9 mouse cellular contexts compared by ENCODE assay signal in the genomic region with DNA sequence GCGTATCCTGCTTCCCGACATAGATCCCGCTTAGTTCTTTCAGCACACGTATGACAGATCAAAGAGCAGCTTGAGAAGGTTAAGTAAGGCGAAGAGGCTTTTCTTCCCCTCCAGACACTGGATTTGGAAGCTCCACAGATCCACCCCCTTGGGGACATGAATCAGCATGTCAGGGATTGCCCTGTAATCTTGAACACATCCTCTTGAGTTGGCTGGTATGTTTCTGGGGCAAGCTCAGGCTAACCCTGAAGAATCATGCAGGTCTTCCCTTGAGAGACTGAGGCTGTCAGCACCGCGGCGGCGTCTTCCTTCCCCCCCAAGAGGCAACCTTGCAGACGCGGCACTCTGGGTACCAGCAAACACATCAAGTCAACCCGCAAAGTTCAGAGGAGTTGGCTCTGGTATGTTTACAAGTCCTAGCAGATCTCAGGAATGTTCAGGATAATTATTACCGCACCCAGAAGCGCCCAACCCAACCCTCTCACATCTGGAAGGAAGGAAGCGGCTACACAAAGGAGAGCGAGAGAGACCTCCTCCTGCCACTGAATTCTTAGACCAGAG. TPM values are rescaled to one million over a fixed set of nuclear protein-coding genes. Genes with fewer than 3 reads are reported as not detected.
DNase-seq lines count a peak whose midpoint lies in the region; ATAC-seq and TF ChIP-seq lines count a peak whose summit lies in the region.
"Had no signal": no experiment of that assay in that cellular context is flagged by ENCODE, and none has a peak within 500 bp of the region (broad histone marks: within the 10 kb centered on the region; RNA-seq: fewer than 3 reads in every experiment).

No protein-coding gene starts in this region.

- no peak for TF ChIP-seq CTCF in midbrain, postnatal 0 days (IDR thresholded peaks at IDR 0.05)

- peak overlapping the region; percentile 78 for H3K9ac ChIP-seq in heart, embryonic 13.5 days
- peak overlapping the region; percentile 72 for H3K9ac ChIP-seq in midbrain, postnatal 0 days (replicated peaks; ENCODE audit: low read length, poor library complexity, severe bottlenecking)

- peak overlapping the region; percentile 92 for H3K4me2 ChIP-seq in heart, embryonic 13.5 days
- peak overlapping the region; percentile 94 for H3K4me2 ChIP-seq in midbrain, postnatal 0 days (ENCODE audit: low read depth, low read length, poor library complexity, severe bottlenecking)

- H3K27ac ChIP-seq in heart, embryonic 13.5 days (replicated peaks) = peak overlapping the region; percentile 62
- H3K27ac ChIP-seq in midbrain, postnatal 0 days (ENCODE audit: low read depth, low read length) = no peak overlapping the region

- no peaks in the 10 kb centered on the region for H3K36me3 ChIP-seq in heart, embryonic 13.5 days
- H3K36me3 ChIP-seq in midbrain, postnatal 0 days (ENCODE audit: insufficient read depth, low read length) = no peaks in the 10 kb centered on the region

- ATAC-seq in heart, embryonic 13.5 days (ENCODE audit: extremely low read depth, insufficient number of reproducible peaks, low FRiP score, low TSS enrichment) = no peak
- no peak for ATAC-seq in midbrain, postnatal 0 days (ENCODE audit: low FRiP score)
- no peak for ATAC-seq in megakaryocyte-erythroid progenitor cell, adult 5-6 weeks (replicated peaks; ENCODE audit: low FRiP score, low TSS enrichment, poor library complexity, severe bottlenecking)

- DNase-seq in cerebellum, adult 11-12 months = peak; percentile 4
- no peak for DNase-seq in cerebellum, postnatal 4 days (ENCODE audit: low spot score in 2 of 2)
- peak; percentile 49 for DNase-seq in embryo, embryonic 9.5 days (ENCODE audit: extremely low spot score)
- peak; percentile 7 to 31 for DNase-seq in kidney, postnatal 4 days
- peak; percentile 12 for DNase-seq in midbrain, postnatal 0 days (ENCODE audit: low spot score)
- no peak for DNase-seq in cerebellum, adult 11 months

- peaks cover 30% of the 10 kb centered on the region for H3K27me3 ChIP-seq in heart, embryonic 13.5 days (replicated peaks)
- H3K27me3 ChIP-seq in midbrain, postnatal 0 days (ENCODE audit: insufficient read depth, low read length) = no peaks in the 10 kb centered on the region

- no peaks in the 10 kb centered on the region for H3K9me3 ChIP-seq in heart, embryonic 13.5 days
- H3K9me3 ChIP-seq in midbrain, postnatal 0 days (ENCODE audit: low read length) = no peaks in the 10 kb centered on the region

- peaks cover 28% of the 10 kb centered on the region for H3K4me1 ChIP-seq in heart, embryonic 13.5 days
- H3K4me1 ChIP-seq in midbrain, postnatal 0 days (ENCODE audit: insufficient read depth, low read length) = peaks cover 8% of the 10 kb centered on the region; the same call in 1 of the 2 replicates

- WGBS in heart, embryonic 13.5 days = 4% methylated on average over 16 of the region's 16 CpGs
- 2% methylated on average over 16 of the region's 16 CpGs for WGBS in midbrain, postnatal 0 days

- peak overlapping the region; percentile 73 for H3K4me3 ChIP-seq in heart, embryonic 13.5 days
- peak overlapping the region; percentile 83 for H3K4me3 ChIP-seq in midbrain, postnatal 0 days (ENCODE audit: low read depth, low read length)
- H3K4me3 ChIP-seq: myocyte had no signal

RNA-seq across cellular contexts. Expression of gene Frmd4b, which starts 1.4 kb away (rescaled TPM):
- 13.3 and 14.6 TPM in 2 replicates for polyA plus RNA-seq in heart, embryonic 13.5 days (2015; fragmentation: Nextera tagmentation; extraction: Ambion mirVana)
- 20.7 and 21.9 TPM in 2 replicates for total RNA-seq in midbrain, postnatal 0 days (2014; rRNA removed)
- polyA plus RNA-seq in midbrain, postnatal 0 days (2015; fragmentation: Nextera tagmentation; extraction: Ambion mirVana) = 7.9 TPM in 2 replicates
- 0.33 TPM in 1 of 2 replicates, not detected in the other for total RNA-seq in megakaryocyte-erythroid progenitor cell, adult 5-6 weeks (2014; fragmentation: Nextera tagmentation)
- total RNA-seq in megakaryocyte-erythroid progenitor cell, adult 5-6 weeks (2017) = 1.2 and 3.0 TPM in 2 replicates

Comparison
In these comparisons a context has a peak if more than half of its experiments do, and no peak if none do; other contexts are left out.
1. DNase-seq: peak in cerebellum, adult 11-12 months (single experiment), embryo, embryonic 9.5 days (single experiment), kidney, postnatal 4 days (2 of 2) and midbrain, postnatal 0 days (single experiment); none in cerebellum, postnatal 4 days (0 of 2) and cerebellum, adult 11 months (single experiment).